ENCODE assay signal across 8 mouse cellular contexts in the genomic region with DNA sequence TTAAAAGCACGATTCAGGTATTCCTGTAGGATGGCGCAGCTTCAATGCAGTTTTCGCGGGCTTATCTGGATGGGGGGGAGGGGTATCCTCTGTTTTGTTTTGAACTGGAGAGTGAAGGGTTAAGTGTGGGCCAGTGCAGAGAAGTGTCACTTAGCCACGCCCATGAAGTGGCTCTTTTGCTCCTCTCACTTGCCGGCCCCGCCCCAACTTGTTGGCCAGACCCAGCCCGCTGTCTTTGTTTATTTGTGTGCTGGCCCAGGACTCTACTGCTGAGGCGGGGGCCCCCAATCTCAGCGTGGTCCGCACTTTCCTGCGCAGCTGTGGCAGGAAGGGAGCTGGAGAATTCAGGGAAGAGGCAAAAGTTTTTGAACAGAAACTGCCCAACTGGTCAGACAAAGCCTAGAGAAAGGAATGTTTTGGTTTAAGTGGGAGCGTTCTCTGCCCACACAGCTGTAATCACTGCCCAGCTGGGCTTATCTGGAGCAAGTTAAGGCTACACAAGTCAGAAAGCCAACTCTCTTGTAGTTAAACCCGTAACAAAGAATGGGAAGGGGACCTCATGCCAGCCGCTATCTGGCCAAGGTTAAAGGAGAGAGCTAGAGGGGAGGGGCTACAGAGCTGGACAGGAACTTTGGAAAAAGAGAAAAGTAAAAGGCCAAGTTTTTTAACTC. TPM values are rescaled to one million over a fixed set of nuclear protein-coding genes. Genes with fewer than 3 reads are reported as not detected.
DNase-seq lines count a peak whose midpoint lies in the region; ATAC-seq lines count a peak whose summit lies in the region.
"Had no signal": no experiment of that assay in that cellular context is flagged by ENCODE, and none has a peak within 500 bp of the region (broad histone marks: within the 10 kb centered on the region; RNA-seq: fewer than 3 reads in every experiment).

No protein-coding gene starts in this region.

- peak overlapping the region; percentile 50 for H3K4me2 ChIP-seq in heart, embryonic 11.5 days
- peak overlapping the region; percentile 33 for H3K4me2 ChIP-seq in limb, embryonic 11.5 days (ENCODE audit: low read depth, severe bottlenecking)
- peak overlapping the region; percentile 25 for H3K4me2 ChIP-seq in neural tube, embryonic 11.5 days (ENCODE audit: low read depth)

- H3K4me1 ChIP-seq in brown adipose tissue, adult 24 weeks (ENCODE audit: control insufficient read depth, insufficient read depth, insufficient read length, low read length) = no peaks in the 10 kb centered on the region
- H3K4me1 ChIP-seq in heart, embryonic 11.5 days (ENCODE audit: control insufficient read depth, insufficient read depth, low read length) = no peaks in the 10 kb centered on the region
- no peaks in the 10 kb centered on the region for H3K4me1 ChIP-seq in limb, embryonic 11.5 days (ENCODE audit: control insufficient read depth, insufficient read depth, low read length)
- no peaks in the 10 kb centered on the region for H3K4me1 ChIP-seq in neural tube, embryonic 11.5 days (ENCODE audit: control insufficient read depth, insufficient read depth, low read length)

- H3K9me3 ChIP-seq in heart, embryonic 11.5 days (replicated peaks; ENCODE audit: control insufficient read depth, low read length) = no peaks in the 10 kb centered on the region
- H3K9me3 ChIP-seq in limb, embryonic 11.5 days (ENCODE audit: control insufficient read depth, low read length) = no peaks in the 10 kb centered on the region
- no peaks in the 10 kb centered on the region for H3K9me3 ChIP-seq in neural tube, embryonic 11.5 days (ENCODE audit: control insufficient read depth, low read length)

- H3K36me3 ChIP-seq in heart, embryonic 11.5 days (ENCODE audit: control insufficient read depth, insufficient read depth, low read length) = no peaks in the 10 kb centered on the region
- H3K36me3 ChIP-seq in limb, embryonic 11.5 days (ENCODE audit: control insufficient read depth, insufficient read depth, low read length) = no peaks in the 10 kb centered on the region
- H3K36me3 ChIP-seq in neural tube, embryonic 11.5 days (ENCODE audit: control insufficient read depth, insufficient read depth, low read length) = no peaks in the 10 kb centered on the region

- WGBS in heart, embryonic 11.5 days (ENCODE audit: insufficient replicate concordance) = 0% methylated on average over 5 of the region's 15 CpGs
- 0% methylated on average over 13 of the region's 15 CpGs for WGBS in limb, embryonic 11.5 days
- WGBS in neural tube, embryonic 11.5 days = 0% methylated on average over 10 of the region's 15 CpGs

- H3K9ac ChIP-seq in heart, embryonic 11.5 days (ENCODE audit: low read depth, low read length) = no peak overlapping the region
- H3K9ac ChIP-seq in limb, embryonic 11.5 days (ENCODE audit: low read length) = 0 out of 2 replicates have a peak overlapping the region, but pooled peaks have one; percentile 4
- no peak overlapping the region for H3K9ac ChIP-seq in neural tube, embryonic 11.5 days (ENCODE audit: low read length)

- peak overlapping the region; percentile 64 for H3K4me3 ChIP-seq in brown adipose tissue, adult 24 weeks (ENCODE audit: insufficient read depth, low read depth, low read length)
- peak overlapping the region; percentile 23 for H3K4me3 ChIP-seq in heart, embryonic 11.5 days (ENCODE audit: low read depth, low read length)
- no peak overlapping the region for H3K4me3 ChIP-seq in limb, embryonic 11.5 days (ENCODE audit: low read depth, low read length)
- no peak overlapping the region for H3K4me3 ChIP-seq in neural tube, embryonic 11.5 days (ENCODE audit: low read depth, low read length)

- peak; percentile 40 for DNase-seq in Muller cell, postnatal 12 days (ENCODE audit: inconsistent ontology term)
- peak; percentile 41 for DNase-seq in limb, embryonic 11.5 days (ENCODE audit: low spot score)
- peak; percentile 65 for DNase-seq in neural tube, embryonic 11.5 days (ENCODE audit: low spot score)
- DNase-seq in thymus, postnatal 0 days (ENCODE audit: low spot score) = no peak
- DNase-seq in layer of hippocampus, postnatal 10 days (ENCODE audit: low spot score in 2 of 2) = no peak

- ATAC-seq in heart, embryonic 11.5 days (replicated peaks; ENCODE audit: insufficient number of reproducible peaks, low FRiP score, low TSS enrichment) = peak; percentile 80
- ATAC-seq in limb, embryonic 11.5 days (ENCODE audit: insufficient number of reproducible peaks, low FRiP score, low TSS enrichment, low read depth) = 0 out of 2 replicates have a peak, but pooled peaks have one; percentile 54
- peak; percentile 58; the same call in 1 of the 2 replicates for ATAC-seq in neural tube, embryonic 11.5 days (ENCODE audit: insufficient read depth, low FRiP score, low TSS enrichment)

- peak overlapping the region; percentile 66 for H3K27ac ChIP-seq in brown adipose tissue, adult 24 weeks (replicated peaks; ENCODE audit: low read depth, low read length)
- peak overlapping the region; percentile 35; the same call in 1 of the 2 replicates for H3K27ac ChIP-seq in heart, embryonic 11.5 days (ENCODE audit: low read depth, low read length)
- no peak overlapping the region for H3K27ac ChIP-seq in limb, embryonic 11.5 days (replicated peaks; ENCODE audit: low read depth, low read length)
- no peak overlapping the region for H3K27ac ChIP-seq in neural tube, embryonic 11.5 days (ENCODE audit: low read depth, low read length)

- H3K27me3 ChIP-seq in heart, embryonic 11.5 days (ENCODE audit: control insufficient read depth, insufficient read depth, low read length) = no peaks in the 10 kb centered on the region
- H3K27me3 ChIP-seq in limb, embryonic 11.5 days (ENCODE audit: control insufficient read depth, insufficient read depth, low read length) = no peaks in the 10 kb centered on the region
- H3K27me3 ChIP-seq in neural tube, embryonic 11.5 days (ENCODE audit: control insufficient read depth, insufficient read depth, low read length) = no peaks in the 10 kb centered on the region

RNA-seq across cellular contexts. Expression of a gene that starts 9.3 kb away (rescaled TPM):
- polyA plus RNA-seq in brown adipose tissue, adult 24 weeks (2012; ENCODE audit: insufficient read depth, insufficient read length, missing spikeins) = not detected in 2 replicates
- polyA plus RNA-seq in heart, embryonic 11.5 days (2014; fragmentation: Nextera tagmentation; extraction: Ambion mirVana) = not detected in 2 replicates
- polyA plus RNA-seq in limb, embryonic 11.5 days (2014; fragmentation: Nextera tagmentation; extraction: Ambion mirVana) = not detected in 2 replicates
- not detected in 2 replicates for polyA plus RNA-seq in neural tube, embryonic 11.5 days (2014; fragmentation: Nextera tagmentation; extraction: Ambion mirVana)
- polyA plus RNA-seq in thymus, postnatal 0 days (2015; fragmentation: Nextera tagmentation; extraction: Ambion mirVana) = not detected in 2 replicates
- not detected for total RNA-seq in layer of hippocampus, postnatal 10 days (2021)
- total RNA-seq: layer of hippocampus, adult 18-20 months had no signal

RNA-seq across cellular contexts. Expression of a gene that starts 11.9 kb away (rescaled TPM):
- polyA plus RNA-seq in brown adipose tissue, adult 24 weeks (2012; ENCODE audit: insufficient read depth, insufficient read length, missing spikeins) = not detected in 2 replicates
- polyA plus RNA-seq in heart, embryonic 11.5 days (2014; fragmentation: Nextera tagmentation; extraction: Ambion mirVana) = not detected in 2 replicates
- not detected in 2 replicates for polyA plus RNA-seq in limb, embryonic 11.5 days (2014; fragmentation: Nextera tagmentation; extraction: Ambion mirVana)
- not detected in 2 replicates for polyA plus RNA-seq in neural tube, embryonic 11.5 days (2014; fragmentation: Nextera tagmentation; extraction: Ambion mirVana)
- polyA plus RNA-seq in thymus, postnatal 0 days (2015; fragmentation: Nextera tagmentation; extraction: Ambion mirVana) = not detected in 2 replicates
- not detected for total RNA-seq in layer of hippocampus, postnatal 10 days (2021)
- total RNA-seq: layer of hippocampus, adult 18-20 months had no signal

Comparison
In these comparisons a context has a peak if more than half of its experiments do, and no peak if none do; other contexts are left out.
1. DNase-seq: peak in Muller cell, postnatal 12 days (single experiment), limb, embryonic 11.5 days (single experiment) and neural tube, embryonic 11.5 days (single experiment); none in thymus, postnatal 0 days (single experiment) and layer of hippocampus, postnatal 10 days (0 of 2).
2. H3K27ac ChIP-seq: peak in brown adipose tissue, adult 24 weeks (single experiment) and heart, embryonic 11.5 days (single experiment); none in limb, embryonic 11.5 days (single experiment) and neural tube, embryonic 11.5 days (single experiment).
3. H3K4me3 ChIP-seq: peak in brown adipose tissue, adult 24 weeks (single experiment) and heart, embryonic 11.5 days (single experiment); none in limb, embryonic 11.5 days (single experiment) and neural tube, embryonic 11.5 days (single experiment).
4. Peak in every context shown above with its lines, with median percentiles within 50 percentile points of each other: ATAC-seq and H3K4me2 ChIP-seq.